Mouse (Mus musculus) ES-E14 (cell line): ENCODE measurements around the gene Serpina1f.

Experiments used
- CHD2 ChIP-seq: IDR thresholded peaks from 2 replicates; pipeline ENCODE4 v1.6.1; 2014; ENCODE audit warnings: mild to moderate bottlenecking, low read depth, low read length, inconsistent platforms
- HCFC1 ChIP-seq: IDR thresholded peaks from 2 replicates; pipeline ENCODE4 v1.6.1; 2012; ENCODE audit warnings: low read length, inconsistent platforms, borderline replicate concordance; ENCODE audit not compliant: insufficient read depth
- MAFK ChIP-seq: IDR thresholded peaks from 2 replicates; pipeline ENCODE4 v1.6.1; 2014; ENCODE audit warnings: mild to moderate bottlenecking, low read depth, low read length, inconsistent platforms; ENCODE audit not compliant: insufficient read depth
- ZC3H11A ChIP-seq: IDR thresholded peaks from 2 replicates; pipeline ENCODE4 v1.6.1; 2012; ENCODE audit warnings: low read depth, mild to moderate bottlenecking, inconsistent platforms, low read length, borderline replicate concordance

DNA sequence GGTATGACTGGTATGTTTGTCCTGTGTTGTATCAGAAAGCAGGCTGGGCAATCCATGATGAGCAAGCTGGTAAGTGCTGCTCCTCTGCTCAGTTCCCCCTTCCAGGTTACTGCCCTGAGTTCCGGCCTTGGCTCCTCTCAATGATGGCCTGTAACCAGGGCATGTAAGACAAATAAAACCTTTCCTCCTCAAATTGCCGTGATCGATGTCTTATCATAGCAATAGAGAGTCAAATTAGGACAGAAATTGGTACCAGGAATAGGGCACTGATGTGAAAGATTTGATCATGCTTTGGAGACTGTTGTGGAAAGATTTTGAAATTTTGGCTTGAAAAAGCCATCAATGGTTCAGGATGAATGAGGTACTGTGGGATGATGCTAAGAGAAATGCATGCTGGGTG lies 30.0 kb downstream of the Serpina1f start:
- no peak for TF ChIP-seq MAFK
- no peak for TF ChIP-seq ZC3H11A
- no peak for TF ChIP-seq CHD2
- TF ChIP-seq HCFC1: no peak
